ENCODE assay signal across 7 mouse cellular contexts in the genomic region with DNA sequence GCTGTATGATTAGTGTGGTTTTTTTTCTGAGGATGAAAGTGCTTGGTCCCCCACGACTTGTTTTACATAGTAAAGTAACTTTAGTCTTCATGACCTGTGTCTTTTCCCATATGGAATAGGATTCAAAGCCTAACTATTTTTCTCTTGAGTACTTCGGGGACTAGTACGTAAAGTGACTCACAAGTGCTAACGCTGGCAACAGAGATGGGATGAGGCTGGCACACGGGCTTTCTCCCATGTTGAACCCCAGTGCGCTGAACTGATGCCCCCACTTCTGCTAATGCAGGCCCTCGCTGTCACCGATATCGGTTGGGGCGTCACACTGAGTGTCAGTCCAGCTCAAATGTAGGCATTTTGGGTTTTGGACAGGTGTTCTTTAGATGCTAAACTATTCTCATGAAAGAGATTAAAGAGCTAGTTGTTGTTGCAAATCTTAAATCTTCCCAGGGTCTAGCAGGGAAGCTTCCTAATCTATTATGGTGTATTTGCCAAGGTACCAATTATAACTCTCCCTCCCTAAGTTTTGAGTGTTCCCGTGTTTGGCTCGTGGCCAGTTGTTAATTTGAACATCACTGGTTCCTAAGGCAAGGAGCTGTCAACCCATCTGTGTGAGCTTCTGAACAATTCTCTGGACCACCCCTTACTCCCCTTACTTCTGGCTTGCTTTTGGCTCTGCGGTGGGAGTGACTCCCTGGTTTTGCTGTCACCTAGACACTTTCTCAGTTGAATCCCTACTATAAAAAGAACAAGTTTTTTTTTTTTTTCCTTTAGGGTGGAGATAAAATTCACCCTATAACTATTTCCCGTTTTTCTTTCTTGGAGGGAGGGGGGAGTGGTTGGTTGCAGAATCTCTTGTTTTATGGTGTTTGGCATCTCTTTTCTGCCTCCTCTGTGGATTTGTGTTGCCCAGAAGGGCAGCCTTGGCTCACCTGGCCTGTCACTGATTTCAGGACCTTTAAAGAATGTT. TPM values are rescaled to one million over a fixed set of nuclear protein-coding genes. Genes with fewer than 3 reads are reported as not detected.
DNase-seq lines count a peak whose midpoint lies in the region; ATAC-seq lines count a peak whose summit lies in the region.

No protein-coding gene starts in this region.

- H3K4me2 ChIP-seq in heart, embryonic 15.5 days, result peak overlapping the region; percentile 83
- H3K4me2 ChIP-seq in liver, embryonic 15.5 days, result peak overlapping the region; percentile 99

- no peaks in the 10 kb centered on the region for H3K9me3 ChIP-seq in heart, embryonic 15.5 days (replicated peaks)
- no peaks in the 10 kb centered on the region for H3K9me3 ChIP-seq in liver, embryonic 15.5 days (replicated peaks)

- no peak for ATAC-seq in heart, embryonic 15.5 days (replicated peaks; ENCODE audit: insufficient number of reproducible peaks, insufficient read depth, low FRiP score, low read depth)
- ATAC-seq in liver, embryonic 15.5 days (ENCODE audit: insufficient read depth), result no peak
- no peak for ATAC-seq in erythroid progenitor cell, adult 5-6 weeks (replicated peaks; ENCODE audit: low FRiP score, poor library complexity, severe bottlenecking)

- intact Hi-C loops in left cerebral cortex, postnatal 25 days (cut with DNase I), result loop anchor here (5.0 kb wide), 1 partner anchor 197 kb away; no protein-coding TSS in a partner anchor

- 0 out of 2 replicates have a peak overlapping the region, but pooled peaks have one; percentile 93 for H3K9ac ChIP-seq in heart, embryonic 15.5 days
- no peak overlapping the region for H3K9ac ChIP-seq in liver, embryonic 15.5 days

- H3K27me3 ChIP-seq in heart, embryonic 15.5 days, result no peaks in the 10 kb centered on the region
- H3K27me3 ChIP-seq in liver, embryonic 15.5 days, result no peaks in the 10 kb centered on the region

- H3K27ac ChIP-seq in heart, embryonic 15.5 days, result peak overlapping the region; percentile 23
- no peak overlapping the region for H3K27ac ChIP-seq in liver, embryonic 15.5 days (replicated peaks)

- H3K4me3 ChIP-seq in heart, embryonic 15.5 days, result peak overlapping the region; percentile 86
- H3K4me3 ChIP-seq in liver, embryonic 15.5 days (replicated peaks), result no peak overlapping the region

- no peaks in the 10 kb centered on the region for H3K36me3 ChIP-seq in heart, embryonic 15.5 days
- no peaks in the 10 kb centered on the region for H3K36me3 ChIP-seq in liver, embryonic 15.5 days (replicated peaks)

- peaks cover 62% of the 10 kb centered on the region for H3K4me1 ChIP-seq in heart, embryonic 15.5 days (replicated peaks)
- H3K4me1 ChIP-seq in liver, embryonic 15.5 days (replicated peaks), result peaks cover 74% of the 10 kb centered on the region

- WGBS in heart, embryonic 15.5 days, result 52% methylated on average over 14 of the region's 14 CpGs
- WGBS in liver, embryonic 15.5 days (ENCODE audit: insufficient replicate concordance), result 67% methylated on average over 14 of the region's 14 CpGs

- DNase-seq in testis, postnatal 10 days (ENCODE audit: low spot score), result peak; percentile 61
- DNase-seq in testis, postnatal 14 days (ENCODE audit: low spot score), result no peak
- DNase-seq in adrenal gland, postnatal 10 days, result no peak
- DNase-seq in left cerebral cortex, postnatal 25 days (ENCODE audit: low spot score in 2 of 2), result no peak

RNA-seq across cellular contexts. Expression of a gene that starts 2.2 kb away (rescaled TPM):
- 11.5 and 15.7 TPM in 2 replicates for polyA plus RNA-seq in heart, embryonic 15.5 days (2015; fragmentation: Nextera tagmentation; extraction: Ambion mirVana)
- polyA plus RNA-seq in liver, embryonic 15.5 days (2015; fragmentation: Nextera tagmentation; extraction: Ambion mirVana), result 6.4 and 7.0 TPM in 2 replicates
- total RNA-seq in adrenal gland, postnatal 10 days (2021), result 10 to 100 TPM; 37.0 to 48.5 TPM
- 10 to 100 TPM; 12.9 to 15.3 TPM for total RNA-seq in left cerebral cortex, postnatal 25 days (2021)
- 16.3 and 16.6 TPM in 2 replicates for total RNA-seq in erythroid progenitor cell, adult 5-6 weeks (2015; ENCODE audit: low replicate concordance)
- 11.0 and 18.5 TPM in 2 replicates for total RNA-seq in erythroid progenitor cell, adult 5-6 weeks (2017; ENCODE audit: low replicate concordance)
